Mouse (Mus musculus): ENCODE data around the gene Ctr9.

Gene Ctr9

DNA sequence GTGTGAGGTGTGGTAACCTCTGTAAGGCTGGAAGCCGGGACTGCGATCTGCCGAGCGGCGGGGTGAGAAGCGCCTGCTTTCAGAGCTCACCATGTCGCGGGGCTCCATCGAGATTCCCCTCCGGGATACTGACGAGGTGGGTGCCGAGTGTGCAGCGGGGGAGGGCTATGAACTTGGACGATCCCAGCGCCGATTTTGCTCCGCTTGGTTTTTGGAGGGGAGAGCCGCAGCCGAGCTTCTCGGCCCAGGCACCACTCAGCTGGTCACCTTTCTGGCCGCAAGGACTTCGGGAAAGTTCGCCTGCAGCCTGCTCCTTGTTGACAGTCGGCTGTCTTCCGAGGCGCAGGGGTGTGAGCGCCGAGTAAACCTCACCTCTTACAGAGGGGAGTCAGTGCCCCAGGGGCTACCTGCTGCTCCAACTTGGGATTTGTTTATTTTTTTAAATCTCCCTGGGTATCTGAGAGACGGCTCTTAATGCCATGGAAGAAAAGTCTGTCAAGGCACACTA, 349 bp downstream of the Ctr9 start:
- DNase-seq (ENCODE audit: low read depth, low spot score), result no peak

DNA sequence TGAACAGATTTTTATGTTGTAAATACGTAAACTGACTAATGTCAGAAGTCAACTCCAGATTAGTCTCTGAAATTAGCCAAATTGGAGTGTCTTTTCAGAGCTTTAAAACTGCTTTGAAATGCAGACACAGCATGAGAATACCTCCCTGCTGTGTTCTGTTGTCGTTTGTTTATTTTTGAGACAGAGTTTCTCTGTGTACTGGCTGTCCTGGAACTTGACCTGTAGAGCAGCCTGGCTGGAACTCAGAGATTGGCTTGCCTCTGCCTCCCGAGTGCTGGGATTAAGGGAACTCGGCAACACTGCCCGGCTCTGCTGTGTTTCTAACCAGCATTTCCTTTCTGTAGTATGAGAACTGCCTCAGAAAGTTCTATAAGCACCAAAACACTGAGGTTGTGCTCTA, 20.2 kb downstream of the Ctr9 start:
- DNase-seq (ENCODE audit: low read depth, low spot score), result no peak

DNA sequence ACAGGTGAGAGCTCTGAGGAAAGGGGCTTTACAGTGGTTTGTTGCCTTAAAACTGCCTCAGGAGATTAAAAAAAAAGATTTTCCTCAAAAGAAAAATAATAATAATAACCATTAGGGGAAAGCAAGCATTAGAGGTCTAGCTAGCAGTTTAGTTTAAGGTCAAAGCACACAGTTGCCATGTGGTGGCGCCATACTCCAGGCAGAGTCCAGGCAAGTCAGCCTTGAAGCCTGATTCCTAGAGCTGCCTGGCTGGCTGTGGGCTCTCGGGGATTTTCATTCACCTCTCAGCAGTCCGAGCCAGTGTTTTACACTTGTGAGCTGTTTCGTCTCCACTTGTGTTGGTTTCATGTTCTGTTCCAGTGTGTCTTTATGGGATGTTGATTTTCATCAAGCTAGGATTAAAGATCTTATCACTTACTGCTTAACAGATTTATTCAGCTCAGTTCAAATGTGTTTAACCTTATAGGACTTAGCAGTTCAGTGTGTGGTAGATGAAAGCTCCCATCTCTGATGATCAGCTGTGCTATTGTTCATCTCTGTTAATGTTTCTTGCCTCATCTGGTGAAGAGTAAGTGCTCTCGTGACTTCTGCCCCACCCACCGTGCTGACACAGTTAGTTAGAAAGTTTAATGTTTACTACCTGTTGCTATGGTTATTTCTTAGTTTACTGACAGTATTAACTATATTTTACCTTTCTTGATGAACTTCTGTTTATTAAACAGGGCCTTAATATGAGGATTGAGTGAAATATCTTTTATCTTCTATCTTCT, 21.1 kb downstream of the Ctr9 start:
- no peak for DNase-seq (ENCODE audit: low read depth, low spot score)

DNA sequence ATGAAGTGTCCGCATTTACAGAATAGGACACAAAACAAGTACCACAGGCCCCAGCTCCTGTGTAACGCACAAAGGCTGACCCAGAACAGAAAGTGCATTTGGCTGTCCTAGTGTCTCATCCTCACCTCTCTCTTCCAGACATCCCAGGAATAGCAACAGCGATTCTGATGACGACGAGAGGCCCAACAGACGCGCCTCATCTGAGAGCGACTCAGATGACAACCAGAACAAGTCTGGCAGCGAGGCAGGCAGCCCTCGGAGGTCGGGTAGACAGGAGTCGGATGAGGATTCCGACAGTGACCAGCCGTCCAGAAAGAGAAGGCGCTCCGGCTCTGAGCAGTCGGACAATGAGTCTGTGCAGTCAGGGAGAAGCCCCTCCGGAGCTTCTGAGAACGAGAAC, 26.5 kb downstream of the Ctr9 start:
- DNase-seq (ENCODE audit: low read depth, low spot score), result no peak

DNA sequence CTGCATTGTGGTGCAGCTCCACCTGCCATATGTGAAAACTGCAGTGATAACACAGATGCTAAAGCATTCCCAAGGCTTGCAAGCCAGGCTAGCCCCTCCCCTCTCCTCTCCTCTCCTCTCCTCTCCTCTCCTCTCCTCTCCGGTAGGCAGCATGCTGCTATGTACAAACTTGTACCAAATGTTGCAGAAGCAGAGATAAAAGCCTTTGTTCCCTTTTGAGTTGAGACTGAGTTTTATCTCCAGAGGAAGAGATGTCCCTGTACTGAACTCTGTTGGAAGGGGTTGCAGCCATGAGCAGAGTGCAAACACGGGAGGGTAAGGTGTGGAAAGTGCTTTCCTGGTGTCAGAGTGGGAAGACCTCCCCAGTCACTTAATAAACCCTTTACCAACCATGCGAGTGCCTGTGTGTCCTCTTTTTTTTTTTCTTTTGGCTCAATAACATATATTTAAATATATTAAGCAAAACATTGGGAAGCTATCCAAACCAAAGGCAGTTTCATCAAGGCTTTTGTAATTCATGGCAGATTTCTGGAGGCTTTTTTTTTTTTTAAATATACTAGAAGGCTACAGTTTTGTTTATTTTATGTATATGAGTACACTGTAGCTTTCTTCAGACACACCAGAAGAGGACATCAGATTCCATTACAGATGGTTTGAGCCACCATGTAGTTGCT, 27.4 kb downstream of the Ctr9 start:
- DNase-seq (ENCODE audit: low read depth, low spot score), result no peak

DNA sequence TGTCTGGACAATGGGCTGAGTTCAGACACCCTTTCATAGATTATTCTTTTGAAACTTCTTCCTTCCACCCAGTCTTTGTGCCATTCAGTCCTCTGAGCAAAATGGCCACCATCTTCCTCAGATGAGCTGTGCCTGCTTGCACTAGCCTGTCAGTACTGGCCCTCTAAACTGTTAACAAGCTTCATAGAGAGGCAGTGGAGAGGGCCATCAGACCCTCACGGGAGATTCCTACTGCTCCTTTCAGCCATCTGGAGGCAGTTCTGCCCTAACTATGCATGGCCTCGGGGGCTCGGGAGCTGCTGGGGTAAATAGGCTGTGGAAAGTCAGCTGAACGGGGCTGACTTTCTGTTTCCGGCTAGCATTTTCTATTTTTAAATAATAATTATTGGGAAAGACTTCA, 30.8 kb downstream of the Ctr9 start:
- no peak for DNase-seq (ENCODE audit: low read depth, low spot score)

DNA sequence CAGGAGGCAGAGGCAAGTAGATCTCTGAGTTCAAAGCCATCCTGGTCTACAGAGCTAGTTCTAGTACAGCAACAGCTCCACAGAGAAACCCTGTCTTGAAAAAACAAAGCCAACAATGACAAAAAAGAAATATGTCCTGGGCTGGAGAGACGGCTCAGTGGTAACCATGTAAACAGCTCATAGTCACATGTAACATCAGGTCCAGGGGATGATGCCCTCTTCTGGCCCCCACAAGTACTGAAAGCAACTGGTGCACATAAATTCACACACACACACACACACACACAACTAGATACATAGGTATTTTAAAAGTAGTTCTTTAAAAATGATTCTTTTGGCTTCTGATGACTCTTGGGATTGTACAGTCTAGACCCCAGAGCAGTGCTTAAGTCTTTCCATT, 34.2 kb downstream of the Ctr9 start:
- no peak for DNase-seq (ENCODE audit: low read depth, low spot score)

DNA sequence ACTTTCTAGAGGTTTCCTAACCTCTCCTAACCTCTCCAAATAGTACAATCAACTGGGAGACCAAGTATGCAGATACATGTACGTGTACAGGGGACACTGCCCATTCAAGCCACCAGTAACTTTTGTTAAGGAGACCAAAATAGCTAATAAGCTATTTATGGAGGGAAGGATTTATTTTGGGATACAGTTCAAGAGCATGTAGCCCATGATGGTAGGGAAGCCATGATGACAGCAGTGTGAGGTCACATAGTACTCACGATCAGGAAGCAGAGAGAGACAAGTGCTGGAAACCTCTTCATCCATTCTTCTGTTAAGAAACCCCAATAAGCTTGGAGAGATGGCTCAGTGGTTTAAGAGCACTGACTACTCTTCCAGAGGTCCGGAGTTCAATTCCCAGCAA, 39.4 kb downstream of the Ctr9 start:
- DNase-seq (ENCODE audit: low read depth, low spot score), result no peak

DNA sequence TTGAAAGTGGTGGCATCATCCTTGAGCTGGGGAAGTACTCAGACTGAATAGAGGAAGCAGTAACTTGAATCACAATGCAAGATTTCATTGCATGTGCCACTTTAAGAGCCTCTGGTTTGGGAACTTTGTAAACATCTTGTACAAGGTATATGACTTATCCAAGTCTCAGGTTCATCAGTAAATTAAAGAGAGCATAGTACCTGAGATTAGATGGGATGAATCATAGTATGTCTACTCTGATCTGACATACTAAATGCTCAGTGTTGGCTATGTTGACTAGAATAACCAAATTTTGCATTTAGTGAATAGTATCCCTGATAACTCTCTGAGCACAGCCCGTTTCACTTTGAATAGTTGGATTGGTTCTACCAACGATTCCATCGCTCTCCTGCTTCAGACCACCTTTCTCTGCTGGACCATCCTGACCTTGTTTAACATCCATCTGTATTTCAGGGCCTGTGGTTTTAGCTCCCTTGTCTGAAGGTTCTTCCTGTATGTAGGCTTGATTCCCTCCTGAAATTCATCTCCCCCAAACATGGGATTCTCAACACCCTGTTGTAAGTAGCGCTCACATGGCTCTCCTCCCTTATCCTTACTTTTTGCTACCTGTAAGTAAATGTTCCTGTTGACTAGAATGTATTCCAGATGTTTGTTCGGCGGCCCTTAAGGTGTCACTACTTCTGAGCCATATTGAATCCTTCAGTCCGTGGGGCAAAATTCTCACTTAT, 40.9 kb downstream of the Ctr9 start:
- DNase-seq (ENCODE audit: low read depth, low spot score), result no peak

DNA sequence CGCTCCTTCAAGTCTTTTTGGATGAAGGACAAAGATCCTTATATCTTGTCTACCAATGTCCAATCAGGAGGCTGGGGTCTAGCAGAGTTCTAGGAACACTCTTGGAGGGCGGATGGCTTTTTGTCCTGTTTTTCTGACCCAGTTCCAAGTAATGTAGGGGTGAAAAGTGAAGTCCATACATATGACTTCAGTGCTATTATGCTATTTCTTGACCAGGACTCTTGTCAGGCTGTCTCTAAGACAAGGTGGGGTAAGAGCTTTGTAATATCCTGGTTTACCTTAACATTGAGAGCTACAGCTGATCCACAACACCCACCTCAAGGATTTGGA, 41.4 kb downstream of the Ctr9 start:
- DNase-seq (ENCODE audit: low read depth, low spot score), result no peak

DNA sequence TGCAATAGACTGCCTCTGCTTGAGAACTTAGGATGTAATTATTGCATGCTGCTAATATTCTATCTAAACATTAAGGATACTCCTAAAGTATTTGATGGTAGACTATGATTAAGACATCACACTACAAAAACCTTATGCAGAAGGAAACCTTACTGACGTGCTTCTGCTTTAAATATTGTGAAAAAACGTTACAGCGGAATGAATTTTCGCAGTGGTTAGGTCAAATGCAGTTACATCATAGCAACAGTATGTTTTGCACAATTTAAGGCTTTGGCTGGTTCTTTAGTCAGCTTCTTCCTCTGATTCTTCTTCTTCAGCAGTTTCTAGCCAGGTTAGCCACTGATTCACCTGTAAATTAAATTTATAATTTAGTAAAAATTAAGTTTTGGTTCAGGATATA, 43.7 kb downstream of the Ctr9 start:
- no peak for DNase-seq (ENCODE audit: low read depth, low spot score)

DNA sequence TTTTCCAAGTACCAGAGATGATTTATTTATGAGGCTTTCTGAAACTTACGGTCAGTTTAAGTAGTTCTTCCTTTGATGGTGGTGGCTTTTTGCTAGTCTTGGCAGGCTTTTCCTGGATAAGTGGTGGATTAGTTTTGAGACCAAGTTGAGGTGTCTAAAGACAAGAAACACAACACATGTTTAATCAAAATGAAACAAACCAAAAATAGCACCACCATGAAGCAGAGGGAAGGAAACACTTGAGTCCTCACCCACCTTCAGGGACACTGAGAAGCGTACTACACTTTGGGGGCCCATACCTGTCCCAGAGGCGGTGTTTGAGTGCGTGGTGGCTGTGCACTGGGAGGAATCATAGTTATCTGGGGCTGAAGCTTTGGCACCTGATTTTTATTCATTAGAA, 46.5 kb downstream of the Ctr9 start:
- DNase-seq (ENCODE audit: low read depth, low spot score), result no peak

DNA sequence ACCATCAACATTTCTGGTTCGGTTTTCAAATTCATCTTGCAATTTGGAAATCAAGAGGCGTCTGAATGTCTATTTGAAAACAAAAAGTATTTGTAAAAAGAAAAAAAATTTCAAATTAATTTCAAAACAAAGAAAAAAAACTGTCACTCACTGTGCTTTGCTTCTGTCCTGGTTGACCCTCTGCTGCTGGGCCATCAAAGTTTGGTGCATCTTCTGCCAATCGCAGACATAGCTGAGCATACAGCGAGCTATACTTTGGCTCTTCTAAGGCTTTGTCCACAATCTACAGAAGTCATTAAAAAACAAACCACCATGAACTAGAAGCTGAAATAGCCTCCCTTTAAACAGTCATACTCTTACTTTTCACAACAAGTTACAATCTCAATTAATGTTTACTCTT, 49.5 kb downstream of the Ctr9 start:
- DNase-seq (ENCODE audit: low read depth, low spot score), result no peak

DNA sequence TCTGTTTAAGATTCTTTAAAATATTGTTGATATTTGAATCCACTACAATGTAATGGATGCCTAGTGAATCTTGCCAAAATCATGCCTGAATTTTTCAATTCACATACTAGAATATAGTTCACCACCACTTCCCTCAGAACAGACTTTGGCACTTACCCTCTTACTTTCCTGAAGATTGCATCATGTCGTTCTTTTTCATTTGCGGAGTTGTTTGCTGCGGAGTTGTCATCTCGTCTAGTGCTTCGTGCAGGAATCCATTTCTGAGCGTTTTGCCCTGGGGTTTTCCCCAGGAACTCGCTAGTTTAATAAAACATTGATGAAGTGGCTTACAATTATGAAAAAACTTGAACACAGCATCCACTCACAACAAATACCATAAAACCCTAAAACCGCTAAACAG, 51.3 kb downstream of the Ctr9 start:
- DNase-seq (ENCODE audit: low read depth, low spot score), result no peak

DNA sequence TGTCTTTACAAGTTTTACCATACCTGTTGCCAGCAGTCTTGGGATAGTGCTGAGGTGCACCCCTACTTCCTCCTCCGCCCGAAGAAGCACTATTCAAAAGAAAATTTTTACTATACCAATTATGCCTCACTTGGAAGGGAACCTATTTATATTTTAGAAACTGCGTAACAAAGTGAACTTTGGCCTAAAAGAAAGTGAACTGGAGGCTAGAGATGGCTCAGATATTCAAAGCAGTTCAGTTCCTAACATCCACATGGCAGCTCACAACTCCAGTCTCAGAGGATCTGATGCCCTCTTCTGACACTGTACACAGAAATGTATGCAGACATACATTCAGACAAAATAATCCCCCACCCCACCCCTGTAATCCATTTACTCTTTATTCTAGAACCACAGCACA, 52.1 kb downstream of the Ctr9 start:
- no peak for DNase-seq (ENCODE audit: low read depth, low spot score)

DNA sequence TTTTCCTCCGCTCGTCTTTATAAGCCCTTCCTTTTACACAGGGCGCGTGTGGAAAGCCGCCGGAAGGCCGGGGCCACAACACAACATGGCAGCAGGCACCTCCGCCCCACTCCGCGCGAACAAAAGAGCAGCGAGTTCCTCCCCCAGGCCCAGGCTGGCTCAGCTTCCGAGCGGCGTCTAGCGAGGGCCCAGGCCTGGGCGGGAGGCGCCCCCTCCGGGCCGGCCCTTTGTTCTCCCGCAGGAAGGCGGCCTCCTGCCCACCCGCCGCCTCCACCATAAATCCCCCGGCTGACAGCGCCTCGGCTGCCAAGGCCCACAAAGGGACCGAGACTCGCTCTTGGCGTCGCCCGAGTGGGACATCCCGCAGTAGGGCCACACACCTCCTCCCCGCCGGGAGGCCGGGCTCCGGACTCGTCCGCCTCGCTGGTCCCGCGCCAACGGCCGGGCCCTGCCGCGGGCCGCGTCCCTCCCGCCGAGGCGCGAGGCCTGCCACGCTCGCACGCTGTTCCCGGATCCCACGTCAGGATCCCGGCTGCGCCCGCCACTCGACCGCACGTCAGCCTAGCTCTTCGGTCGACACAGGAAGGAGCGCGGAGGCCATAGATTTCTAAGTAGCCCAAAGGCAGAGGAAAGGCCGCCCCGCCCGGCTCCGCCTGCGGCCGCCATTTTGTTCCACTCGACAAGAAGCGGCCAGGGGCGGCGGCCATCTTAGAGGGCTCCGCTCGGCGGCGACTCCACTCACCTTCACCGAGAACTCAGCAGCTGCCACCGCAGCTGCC, 53.5 kb downstream of the Ctr9 start:
- no peak for DNase-seq (ENCODE audit: low read depth, low spot score)

DNA sequence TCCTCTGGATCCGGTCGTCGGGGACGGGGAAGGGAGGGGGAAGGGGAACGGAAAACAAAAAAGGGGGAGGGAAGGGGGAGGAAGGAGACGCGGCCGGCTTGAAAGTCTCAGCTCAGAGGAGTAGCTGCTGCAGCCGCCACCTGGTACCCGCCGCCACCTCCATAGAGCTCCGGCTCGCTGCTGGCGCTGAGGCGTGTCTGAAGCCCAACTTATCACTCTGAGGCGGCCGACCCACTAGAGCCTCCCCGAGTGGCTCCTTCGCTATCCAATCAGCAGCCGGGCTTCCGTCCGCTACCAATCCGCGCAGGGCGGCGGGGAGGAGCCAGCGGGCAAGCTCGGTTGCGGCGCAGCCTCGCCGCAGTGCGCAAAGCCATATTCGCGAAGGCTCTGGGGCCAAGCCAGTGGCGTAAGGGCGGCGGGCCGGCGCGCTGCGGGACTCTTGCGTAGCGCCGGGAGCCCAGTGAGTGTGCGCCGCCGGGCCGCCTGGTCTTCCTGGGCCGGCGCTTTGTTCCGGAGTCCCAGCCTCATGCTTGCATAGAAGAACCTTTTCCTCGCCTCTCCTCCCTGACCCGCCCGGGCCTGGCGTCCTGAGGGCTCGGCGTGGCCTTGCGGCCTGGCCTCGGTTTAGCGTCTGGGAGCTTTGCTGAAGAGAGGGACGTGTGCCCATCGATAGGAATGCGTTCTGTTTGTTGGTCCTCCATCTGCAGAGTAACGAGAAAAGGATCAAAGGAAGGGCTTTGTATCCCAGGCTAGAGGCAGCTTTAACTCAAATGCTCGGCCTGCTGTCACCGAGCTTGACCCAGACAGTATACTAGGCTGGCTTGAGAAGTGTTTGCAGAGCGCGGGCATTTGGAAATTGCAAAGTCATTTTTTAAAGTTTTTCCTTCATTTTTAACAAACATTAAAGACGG, 54.3 kb downstream of the Ctr9 start, which contains the start of gene Eif4g2:
TSS of gene Eif4g2 (minus strand) at position 209 of the 911 bp plus-strand sequence.
- DNase-seq (ENCODE audit: low read depth, low spot score), result peak; percentile 90

DNA sequence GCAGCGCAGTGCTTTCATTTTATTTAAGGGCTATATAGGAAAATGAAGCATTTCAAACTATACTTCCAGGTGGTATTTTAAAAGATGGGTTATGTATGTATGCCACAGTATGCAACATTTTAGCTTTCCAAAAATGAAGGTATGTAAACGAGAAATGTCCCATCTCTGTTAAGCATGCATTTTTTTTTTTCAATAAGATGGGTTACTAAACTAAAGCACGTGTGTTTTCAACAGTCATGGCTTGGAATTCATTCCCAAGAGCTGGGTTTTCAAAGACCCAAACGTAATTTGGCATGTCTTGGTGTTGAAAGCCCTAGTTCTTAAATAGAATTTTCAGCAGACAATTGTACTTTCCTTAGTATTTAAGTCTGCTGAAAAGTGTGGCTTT, 55.0 kb downstream of the Ctr9 start:
- DNase-seq (ENCODE audit: low read depth, low spot score), result no peak

DNA sequence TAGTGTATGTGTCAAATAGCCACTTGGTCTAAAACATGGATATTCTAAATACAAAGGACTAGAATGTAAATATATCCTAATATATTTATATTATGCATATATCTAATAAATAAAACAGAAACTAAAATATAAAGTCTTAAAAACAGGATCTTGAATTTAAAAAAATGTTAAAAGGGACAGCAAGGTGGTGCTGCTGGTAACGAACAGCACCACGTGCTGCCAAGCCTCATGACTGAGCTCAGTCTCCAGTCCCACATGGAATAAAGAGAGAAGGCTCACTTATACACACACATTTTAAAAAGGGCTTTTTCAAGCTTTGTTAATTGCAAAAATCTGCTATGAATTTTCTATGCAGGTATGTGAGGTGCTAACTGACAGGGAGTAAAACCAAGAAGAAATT, 55.7 kb downstream of the Ctr9 start:
- DNase-seq (ENCODE audit: low read depth, low spot score), result no peak

DNA sequence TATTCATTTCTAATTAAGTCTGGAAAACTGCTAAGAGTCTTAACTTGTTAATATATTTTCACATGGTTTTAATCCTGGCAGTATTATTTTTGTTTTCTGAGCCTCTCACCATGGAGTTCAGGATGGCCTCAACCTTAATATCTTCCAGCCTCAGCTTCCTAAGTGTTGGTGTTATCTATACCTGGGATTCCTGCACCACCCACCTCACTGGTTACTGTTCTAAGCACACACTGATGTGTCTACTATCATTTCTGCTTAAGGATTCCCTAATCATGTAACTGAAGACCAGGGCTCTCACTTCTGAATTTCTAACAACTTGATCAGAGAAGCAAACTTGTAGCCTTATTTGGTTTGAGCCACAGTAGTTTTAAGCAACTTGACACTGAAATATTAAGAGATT, 56.4 kb downstream of the Ctr9 start:
- no peak for DNase-seq (ENCODE audit: low read depth, low spot score)

DNA sequence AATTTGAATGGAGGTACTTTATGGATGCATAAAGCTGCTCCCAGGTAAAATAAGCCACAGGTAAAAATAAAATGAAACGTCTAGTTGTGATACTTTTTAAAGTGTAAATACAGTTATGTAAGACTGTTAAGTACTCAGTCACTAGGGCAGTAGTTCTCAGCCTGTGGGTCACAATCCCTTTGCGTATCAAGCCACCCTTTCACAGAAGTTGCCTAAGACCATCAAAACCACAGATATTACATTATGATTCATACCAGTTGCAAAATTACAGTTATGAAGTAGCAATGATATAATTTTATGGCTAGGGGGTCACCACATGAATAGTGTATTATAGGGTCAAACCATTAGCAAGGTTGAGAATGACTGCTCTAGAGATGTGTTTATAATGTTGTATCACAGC, 66.4 kb downstream of the Ctr9 start:
- no peak for DNase-seq (ENCODE audit: low read depth, low spot score)
